Mouse (Mus musculus): ENCODE results near the gene Olfr1123.

DNA sequence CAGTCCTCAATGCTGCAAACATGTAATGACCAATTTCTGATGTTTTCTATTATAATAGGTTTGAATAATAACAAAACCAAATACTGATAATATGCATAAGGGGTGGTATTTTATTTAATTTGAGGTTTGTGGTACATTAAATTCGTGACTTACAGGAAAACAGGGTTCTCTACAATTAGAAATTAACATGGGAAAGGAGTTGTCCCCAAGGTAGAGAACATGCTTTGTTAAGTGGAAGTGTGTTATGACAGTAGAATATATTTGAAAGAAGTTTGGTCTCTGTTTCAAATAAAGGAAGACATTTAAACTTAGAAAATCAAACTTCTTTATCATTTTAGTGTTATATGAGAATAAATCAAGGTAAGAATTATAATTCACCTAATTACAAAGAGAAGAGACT, 46.8 kb upstream of the Olfr1123 start, which contains the start of gene Olfr1121:
- TF ChIP-seq MAFK (IDR thresholded peaks at IDR 0.05; ENCODE audit: insufficient read depth, low read depth, low read length) (no peak), CHD2 (IDR thresholded peaks at IDR 0.05; ENCODE audit: low read depth, low read length) (no peak)

All from ES-E14 (cell line).